Mouse (Mus musculus) embryonic facial prominence, embryonic 10.5 days (tissue): ENCODE measurements around the gene Hras. TPM values are rescaled to one million over a fixed set of nuclear protein-coding genes. Genes with fewer than 3 reads are reported as not detected.

ENCODE experiments used
- DNase-seq: peaks from one replicate; pipeline ENCODE4 v3.0.0-alpha.2; 2017; ENCODE audit warnings: low spot score
- H3K27ac ChIP-seq: fragments of 300-500 bp; sonication (generic); replicated peaks from 2 replicates; pipeline ENCODE4 v1.5.1; 2016; ENCODE audit warnings: mild to moderate bottlenecking
- H3K27me3 ChIP-seq: fragments of 300-500 bp; sonication (generic); replicated peaks from 2 replicates; pipeline ENCODE4 v1.6.1; 2016; ENCODE audit warnings: low read depth, mild to moderate bottlenecking; ENCODE audit not compliant: poor library complexity, severe bottlenecking
- H3K36me3 ChIP-seq: fragments of 300-500 bp; sonication (generic); replicated peaks from 2 replicates; pipeline ENCODE4 v1.6.1; 2016; ENCODE audit warnings: mild to moderate bottlenecking, moderate library complexity
- H3K4me1 ChIP-seq: fragments of 300-500 bp; sonication (generic); 2 replicates; pipeline ENCODE4 v1.6.1; 2016
- H3K4me3 ChIP-seq: fragments of 300-500 bp; sonication (generic); 2 replicates; pipeline ENCODE4 v1.5.1; 2016; ENCODE audit warnings: mild to moderate bottlenecking, moderate library complexity
- H3K9me3 ChIP-seq: fragments of 300-500 bp; sonication (generic); 2 replicates; pipeline ENCODE4 v1.6.1; 2016; ENCODE audit warnings: mild to moderate bottlenecking
- WGBS: fragments of 180-500 bp; shearing (Covaris S2); methylation state at CpG from one replicate; pipeline ENCODE4 v1.1.7; 2016; 5-methylcytosine and 5-hydroxymethylcytosine counted together
- polyA plus RNA-seq: library from polyadenylated mRNA; unstranded; fragments of >200 nt; fragmentation: Nextera tagmentation; extraction: Ambion mirVana; gene quantifications from 2 replicates; pipeline ENCODE4 v1.2.1, GENCODE M21; 2016

Hras gene
- polyA plus RNA-seq, 1 experiment from 2014 or later = 94.9 TPM

GRCm38 (mm10) chr7:141210137-141210536 lies 16.3 kb upstream of the Hras start:
- peaks cover 30% of the 10 kb centered on the region for H3K4me1 ChIP-seq
- H3K9me3 ChIP-seq = no peaks in the 10 kb centered on the region
- DNase-seq = no peak
- H3K36me3 ChIP-seq = peaks cover 8% of the 10 kb centered on the region; the same call in 1 of the 2 replicates
- H3K27me3 ChIP-seq = no peaks in the 10 kb centered on the region
- no peak overlapping the region for H3K4me3 ChIP-seq
- no peak overlapping the region for H3K27ac ChIP-seq
- 91% methylated on average over 12 of the region's 12 CpGs for WGBS

GRCm38 (mm10) chr7:141209526-141209925 lies 15.7 kb upstream of the Hras start:
- WGBS = 83% methylated on average over 3 of the region's 3 CpGs
- Histone ChIP-seq H3K27ac (0 out of 2 replicates have a peak overlapping the region, but pooled peaks have one; percentile 25), H3K4me3 (no peak overlapping the region), H3K36me3 (peaks cover 8% of the 10 kb centered on the region; the same call in 1 of the 2 replicates), H3K27me3 (no peaks in the 10 kb centered on the region), H3K4me1 (peaks cover 24% of the 10 kb centered on the region), H3K9me3 (no peaks in the 10 kb centered on the region)
- no peak for DNase-seq

GRCm38 (mm10) chr7:141206182-141206937 lies 12.6 kb upstream of the Hras start:
- Histone ChIP-seq H3K27ac (0 out of 2 replicates have a peak overlapping the region, but pooled peaks have one; percentile 8), H3K4me3 (no peak overlapping the region), H3K9me3 (no peaks in the 10 kb centered on the region), H3K27me3 (no peaks in the 10 kb centered on the region), H3K36me3 (peaks cover 8% of the 10 kb centered on the region; the same call in 1 of the 2 replicates), H3K4me1 (0 out of 2 replicates have a peak, but pooled peaks cover 3% of the 10 kb centered on the region)
- 90% methylated on average over 18 of the region's 18 CpGs for WGBS
- no peak for DNase-seq

- no peaks in the 10 kb centered on the region for H3K4me1 ChIP-seq
- H3K27me3 ChIP-seq = no peaks in the 10 kb centered on the region
- H3K27ac ChIP-seq = no peak overlapping the region
- no peaks in the 10 kb centered on the region for H3K9me3 ChIP-seq
- DNase-seq = no peak
- 91% methylated on average over 5 of the region's 5 CpGs for WGBS
- H3K36me3 ChIP-seq = peaks cover 10% of the 10 kb centered on the region; the same call in 1 of the 2 replicates
- H3K4me3 ChIP-seq = no peak overlapping the region
Measured at GRCm38 (mm10) chr7:141205504-141205903, 11.7 kb upstream of the Hras start.

GRCm38 (mm10) chr7:141204546-141204945 lies 10.7 kb upstream of the Hras start:
- DNase-seq = no peak
- H3K4me3 ChIP-seq = no peak overlapping the region
- no peak overlapping the region for H3K27ac ChIP-seq
- H3K4me1 ChIP-seq = no peaks in the 10 kb centered on the region
- H3K9me3 ChIP-seq = no peaks in the 10 kb centered on the region
- WGBS = 77% methylated on average over 3 of the region's 3 CpGs
- H3K27me3 ChIP-seq = no peaks in the 10 kb centered on the region
- H3K36me3 ChIP-seq = peaks cover 12% of the 10 kb centered on the region; the same call in 1 of the 2 replicates

GRCm38 (mm10) chr7:141198121-141198520 lies 4.3 kb upstream of the Hras start:
- peaks cover 18% of the 10 kb centered on the region for H3K4me1 ChIP-seq

GRCm38 (mm10) chr7:141196619-141197282 lies 2.9 kb upstream of the Hras start:
- no peak for DNase-seq
- 90% methylated on average over 8 of the region's 8 CpGs for WGBS
- no peak overlapping the region for H3K27ac ChIP-seq
- H3K36me3 ChIP-seq = peaks cover 20% of the 10 kb centered on the region
- H3K9me3 ChIP-seq = no peaks in the 10 kb centered on the region
- no peaks in the 10 kb centered on the region for H3K27me3 ChIP-seq
- peaks cover 32% of the 10 kb centered on the region for H3K4me1 ChIP-seq
- no peak overlapping the region for H3K4me3 ChIP-seq

More at GRCm38 (mm10) chr7:141198121-141198520, 4.3 kb upstream of the Hras start:
- H3K4me3 ChIP-seq = no peak overlapping the region
- no peaks in the 10 kb centered on the region for H3K27me3 ChIP-seq
- no peaks in the 10 kb centered on the region for H3K9me3 ChIP-seq
- no peak overlapping the region for H3K27ac ChIP-seq
- WGBS = 95% methylated on average over 4 of the region's 4 CpGs
- no peak for DNase-seq
- H3K36me3 ChIP-seq = peaks cover 12% of the 10 kb centered on the region; the same call in 1 of the 2 replicates

- no peak for DNase-seq
- Histone ChIP-seq H3K4me1 (peaks cover 34% of the 10 kb centered on the region), H3K27ac (0 out of 2 replicates have a peak overlapping the region, but pooled peaks have one; percentile 93), H3K27me3 (no peaks in the 10 kb centered on the region), H3K36me3 (peaks cover 28% of the 10 kb centered on the region), H3K9me3 (no peaks in the 10 kb centered on the region), H3K4me3 (peak overlapping the region; percentile 95)
- 92% methylated on average over 2 of the region's 2 CpGs for WGBS
Measured at GRCm38 (mm10) chr7:141195754-141196153, 1.9 kb upstream of the Hras start.

GRCm38 (mm10) chr7:141194830-141195229 lies 1.0 kb upstream of the Hras start:
- Histone ChIP-seq H3K27ac (peak overlapping the region; percentile 93), H3K27me3 (no peaks in the 10 kb centered on the region), H3K36me3 (peaks cover 37% of the 10 kb centered on the region), H3K9me3 (no peaks in the 10 kb centered on the region), H3K4me1 (peaks cover 34% of the 10 kb centered on the region), H3K4me3 (peak overlapping the region; percentile 95)
- under 1% methylated on average over 28 of the region's 28 CpGs for WGBS
- peak; percentile 97 for DNase-seq

- Histone ChIP-seq H3K4me3 (peak overlapping the region; percentile 95), H3K27ac (peak overlapping the region; percentile 93), H3K27me3 (no peaks in the 10 kb centered on the region), H3K9me3 (no peaks in the 10 kb centered on the region), H3K4me1 (peaks cover 34% of the 10 kb centered on the region), H3K36me3 (peaks cover 38% of the 10 kb centered on the region)
- DNase-seq = no peak
- under 1% methylated on average over 23 of the region's 23 CpGs for WGBS
Measured at GRCm38 (mm10) chr7:141194409-141194808, 604 bp upstream of the Hras start.

- Histone ChIP-seq H3K4me3 (peak overlapping the region; percentile 95), H3K9me3 (no peaks in the 10 kb centered on the region), H3K27me3 (no peaks in the 10 kb centered on the region), H3K27ac (peak overlapping the region; percentile 93), H3K36me3 (peaks cover 44% of the 10 kb centered on the region), H3K4me1 (peaks cover 34% of the 10 kb centered on the region)
- 1% methylated on average over 43 of the region's 43 CpGs for WGBS
- no peak for DNase-seq
Measured at GRCm38 (mm10) chr7:141193348-141193856, 403 bp downstream of the Hras start.

GRCm38 (mm10) chr7:141192776-141193347 lies 943 bp downstream of the Hras start:
- peak overlapping the region; percentile 93 for H3K27ac ChIP-seq
- DNase-seq = no peak
- H3K4me1 ChIP-seq = peaks cover 34% of the 10 kb centered on the region
- 30% methylated on average over 12 of the region's 12 CpGs for WGBS
- peaks cover 44% of the 10 kb centered on the region for H3K36me3 ChIP-seq
- peak overlapping the region; percentile 95 for H3K4me3 ChIP-seq
- H3K9me3 ChIP-seq = no peaks in the 10 kb centered on the region
- no peaks in the 10 kb centered on the region for H3K27me3 ChIP-seq
